Mouse (Mus musculus) thymus, postnatal 25 days (tissue): Measurements from ENCODE around the gene Ecd.
"Not testable (repeated sequence)": the region's sequence is repeated elsewhere in the genome, so short reads cannot be mapped to it uniquely, and the experiment has no call there.

Experiments used
- DNase-seq: peaks from one replicate; pipeline ENCODE4 v3.0.0; 2022

The Ecd gene

GRCm38 (mm10) chr14:20324196-20324595 is 23.7 kb downstream of the Ecd start:
- no peak for DNase-seq

- DNase-seq: peak; percentile 53
These were observed 28.5 kb downstream of the Ecd start for GRCm38 (mm10) chr14:20319420-20319819.

- no peak for DNase-seq
These were observed 32.8 kb downstream of the Ecd start for GRCm38 (mm10) chr14:20315137-20315536.

- not testable (repeated sequence) for DNase-seq
These were observed 42.8 kb downstream of the Ecd start for GRCm38 (mm10) chr14:20305085-20305484.

- DNase-seq: no peak
These were observed 49.8 kb downstream of the Ecd start for GRCm38 (mm10) chr14:20298131-20298530.

GRCm38 (mm10) chr14:20297616-20298015 is 50.3 kb downstream of the Ecd start:
- DNase-seq: no peak

GRCm38 (mm10) chr14:20294947-20295346 is 53.0 kb downstream of the Ecd start:
- no peak for DNase-seq

GRCm38 (mm10) chr14:20294117-20294892 is 53.6 kb downstream of the Ecd start, which contains the start of gene Nudt13:
Nudt13 (plus strand) TSS chr14:20294697.
- peak; percentile 77 for DNase-seq

- DNase-seq: no peak
These were observed 56.5 kb downstream of the Ecd start for GRCm38 (mm10) chr14:20291391-20291790.
